Mouse (Mus musculus) stomach, postnatal 0 days (tissue): ENCODE results near the gene Ranbp9.

Experiments used
- CTCF ChIP-seq: IDR thresholded peaks from 2 replicates; pipeline ENCODE4 v1.5.1; 2016; ENCODE audit warnings: antibody characterized with exemption, low read depth, mild to moderate bottlenecking, moderate library complexity
- EP300 ChIP-seq: optimal IDR thresholded peaks from 2 replicates; pipeline ENCODE3; 2016; ENCODE audit warnings: antibody characterized with exemption

DNA sequence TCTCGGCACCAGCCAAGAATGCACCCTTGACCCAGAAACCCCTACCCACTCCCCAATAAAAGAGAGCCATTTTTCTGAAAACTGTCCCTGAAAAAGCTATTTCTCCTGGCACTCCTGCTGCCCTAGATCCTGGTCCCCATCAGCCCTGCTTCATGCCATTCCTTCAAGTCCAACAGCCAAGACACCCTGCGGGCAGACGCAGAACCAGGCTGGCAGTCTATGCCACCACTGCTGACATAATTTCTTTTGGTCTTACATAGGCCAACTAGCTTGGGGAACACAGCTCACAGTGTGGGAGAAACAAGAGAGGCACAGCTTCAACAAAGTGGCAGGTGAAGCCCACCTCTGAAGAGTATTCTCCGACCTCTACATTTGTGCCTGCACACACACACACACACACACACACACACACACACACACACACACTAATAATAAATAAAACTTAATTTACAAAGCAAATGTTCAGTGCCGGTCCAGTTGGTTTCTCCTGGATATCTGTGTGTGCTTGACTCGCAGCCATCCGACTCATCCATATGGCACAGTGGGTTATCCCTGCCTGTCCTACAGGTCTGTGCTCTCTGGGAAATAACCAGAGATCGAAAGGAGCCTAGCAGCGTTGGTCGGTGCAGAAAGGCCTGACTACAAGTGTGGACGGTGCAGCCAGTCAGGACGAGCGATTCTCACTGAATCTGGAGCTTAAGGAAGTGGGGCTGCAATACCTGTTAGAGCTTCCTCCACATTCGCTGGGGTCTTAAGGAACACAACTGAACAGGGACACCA, 124.5 kb downstream of the Ranbp9 start:
- TF ChIP-seq CTCF (no peak), EP300 (no peak)
